Mouse (Mus musculus) urinary bladder, postnatal 14 days (tissue): ENCODE data around the gene Ache.
"Not testable (repeated sequence)": the region's sequence is repeated elsewhere in the genome, so short reads cannot be mapped to it uniquely, and the experiment has no call there.

Experiments used
- DNase-seq: peaks from one replicate; pipeline ENCODE4 v3.0.0; 2021; ENCODE audit warnings: low spot score

Gene Ache

DNA sequence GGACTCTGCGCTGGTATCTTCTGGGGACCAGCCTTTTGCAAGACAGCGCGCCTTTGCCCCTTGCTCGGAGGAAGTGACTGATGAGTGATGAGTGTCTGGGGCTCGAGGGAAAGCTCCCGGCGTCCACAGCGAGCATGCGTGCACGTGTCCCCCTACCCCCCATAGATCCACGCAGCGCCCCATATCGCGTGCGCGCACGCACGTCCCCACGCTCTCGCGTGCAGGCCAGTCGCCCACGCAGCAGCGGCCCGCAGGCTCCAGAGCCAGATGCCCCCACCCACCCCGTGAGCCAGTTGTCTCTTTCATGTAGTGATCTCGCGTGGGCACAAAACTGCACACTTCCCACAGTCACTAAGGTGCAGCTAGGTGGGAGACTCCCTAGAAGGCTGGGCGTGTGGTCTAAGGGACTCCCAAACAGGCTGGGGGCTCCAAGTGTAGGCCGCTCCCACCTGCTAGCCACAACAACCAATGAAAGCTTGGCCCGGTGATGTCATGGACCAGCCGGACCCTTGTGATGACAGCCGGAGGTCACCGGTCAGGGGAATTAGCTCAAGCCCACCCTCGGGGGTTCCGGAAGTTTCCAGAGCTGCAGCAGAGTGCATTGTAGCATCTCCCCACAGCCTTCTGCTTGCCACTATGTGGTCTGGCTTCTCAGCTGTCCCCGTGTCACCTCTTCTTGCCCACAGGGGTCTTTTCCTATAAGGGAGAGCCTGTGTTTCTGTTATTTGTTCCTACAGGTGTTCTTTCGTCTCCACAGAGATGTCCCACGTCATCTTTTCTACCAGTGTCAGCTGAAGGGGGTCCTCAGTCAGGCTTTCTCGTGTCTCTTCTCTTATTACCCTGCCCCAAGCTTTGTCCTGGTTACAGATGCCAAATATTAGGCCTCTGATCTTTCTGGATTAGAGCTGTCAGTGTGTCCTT is at the start of gene Ache:
Ache (plus strand) TSS at position 488 of the 921 bp plus-strand sequence.
- no peak for DNase-seq

DNA sequence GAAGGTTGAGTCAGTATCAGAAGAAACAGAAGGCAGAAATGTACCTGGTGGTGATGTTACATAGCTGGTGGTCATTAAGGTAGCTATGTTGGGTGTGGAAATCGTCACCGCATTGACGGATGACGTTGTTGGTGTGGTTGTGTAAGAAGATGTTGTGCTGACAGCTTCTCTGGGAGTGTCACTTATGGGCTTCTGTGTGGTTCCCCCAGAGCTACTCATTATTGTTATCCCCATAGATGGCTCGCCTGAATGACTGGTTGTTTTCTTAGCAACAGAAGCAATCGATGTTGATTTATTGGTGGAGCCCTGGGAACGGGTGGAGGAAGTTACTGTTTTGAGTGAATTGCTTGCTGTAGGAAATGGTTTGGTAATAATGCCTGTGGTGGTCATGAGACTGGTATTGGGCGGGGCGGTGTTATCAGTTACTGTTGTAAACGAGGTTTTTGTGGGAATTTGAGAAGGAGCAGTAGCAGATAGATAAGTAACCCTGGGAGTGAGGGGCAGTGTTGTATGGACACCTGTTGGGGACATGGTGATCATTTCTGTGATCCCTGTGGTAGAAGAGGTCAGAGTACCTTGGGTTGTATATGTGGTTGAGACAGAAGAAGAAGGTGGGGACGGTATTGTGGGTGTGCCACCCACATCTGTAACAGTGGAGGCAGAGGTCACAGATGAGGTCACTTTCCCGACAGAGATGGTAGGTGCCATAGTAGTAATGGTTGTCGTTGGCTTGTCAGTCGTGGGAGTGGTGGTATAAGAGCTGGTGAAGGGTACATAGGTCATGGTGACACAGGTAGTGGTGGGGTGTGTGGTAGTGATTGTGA is 23.2 kb upstream of the Ache start:
- no peak for DNase-seq

DNA sequence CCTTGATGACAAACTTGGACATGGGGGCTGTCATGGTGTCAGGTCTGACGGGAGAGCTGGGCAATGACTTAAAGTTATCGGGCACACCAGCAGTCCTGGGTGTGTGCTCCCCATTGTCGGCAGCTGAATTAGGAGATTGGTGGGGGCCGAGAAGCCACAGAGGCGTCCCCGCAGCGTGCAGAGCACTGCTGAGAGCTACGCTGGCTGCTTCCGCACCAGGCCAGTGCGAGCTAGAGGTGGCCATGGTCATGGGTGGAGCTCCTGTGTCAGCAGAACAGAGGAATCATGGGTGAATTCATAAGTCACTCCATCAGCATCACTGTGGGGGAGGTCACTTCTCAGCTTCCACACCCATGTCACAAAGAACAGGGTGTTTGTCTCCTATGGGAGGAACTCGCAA is 22.5 kb upstream of the Ache start:
- no peak for DNase-seq

DNA sequence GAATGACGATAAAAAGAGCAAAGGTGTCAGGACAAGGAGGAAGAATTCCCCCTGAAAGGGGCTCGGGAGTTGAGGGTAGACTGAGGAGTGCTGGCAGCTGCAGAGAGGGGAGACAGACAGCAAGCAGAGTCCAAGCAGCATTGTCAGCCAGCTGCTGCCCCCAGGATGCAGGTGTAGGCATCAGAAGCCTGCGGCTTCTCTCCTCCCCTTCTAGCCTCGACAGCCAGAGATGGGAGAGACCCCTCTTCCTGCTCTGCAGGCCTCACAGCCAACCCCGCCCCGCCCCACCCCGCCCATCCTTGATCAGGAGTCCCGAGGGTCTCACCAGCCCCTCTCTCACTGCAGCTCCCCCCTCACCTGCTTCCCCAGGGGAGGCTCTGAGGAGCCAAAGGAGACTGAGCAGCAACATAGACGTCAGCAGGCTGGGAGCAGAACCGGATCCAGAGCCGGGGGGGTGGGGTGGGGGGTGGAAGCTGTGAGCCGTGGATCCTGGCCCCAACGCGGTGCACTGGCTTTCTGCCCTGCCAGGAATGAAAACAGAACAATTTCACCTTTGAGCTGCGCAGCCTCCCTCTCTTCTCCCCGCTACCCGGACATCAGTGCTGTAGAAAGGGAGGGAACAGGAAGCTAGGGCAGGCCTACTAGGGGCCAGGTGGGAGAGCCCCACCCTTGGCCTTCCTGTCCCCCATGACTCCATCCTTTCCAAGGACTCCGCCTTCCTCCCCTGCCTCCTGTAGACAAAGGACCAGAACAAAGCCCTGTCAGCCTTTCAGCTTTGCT is 19.0 kb upstream of the Ache start:
- no peak for DNase-seq

DNA sequence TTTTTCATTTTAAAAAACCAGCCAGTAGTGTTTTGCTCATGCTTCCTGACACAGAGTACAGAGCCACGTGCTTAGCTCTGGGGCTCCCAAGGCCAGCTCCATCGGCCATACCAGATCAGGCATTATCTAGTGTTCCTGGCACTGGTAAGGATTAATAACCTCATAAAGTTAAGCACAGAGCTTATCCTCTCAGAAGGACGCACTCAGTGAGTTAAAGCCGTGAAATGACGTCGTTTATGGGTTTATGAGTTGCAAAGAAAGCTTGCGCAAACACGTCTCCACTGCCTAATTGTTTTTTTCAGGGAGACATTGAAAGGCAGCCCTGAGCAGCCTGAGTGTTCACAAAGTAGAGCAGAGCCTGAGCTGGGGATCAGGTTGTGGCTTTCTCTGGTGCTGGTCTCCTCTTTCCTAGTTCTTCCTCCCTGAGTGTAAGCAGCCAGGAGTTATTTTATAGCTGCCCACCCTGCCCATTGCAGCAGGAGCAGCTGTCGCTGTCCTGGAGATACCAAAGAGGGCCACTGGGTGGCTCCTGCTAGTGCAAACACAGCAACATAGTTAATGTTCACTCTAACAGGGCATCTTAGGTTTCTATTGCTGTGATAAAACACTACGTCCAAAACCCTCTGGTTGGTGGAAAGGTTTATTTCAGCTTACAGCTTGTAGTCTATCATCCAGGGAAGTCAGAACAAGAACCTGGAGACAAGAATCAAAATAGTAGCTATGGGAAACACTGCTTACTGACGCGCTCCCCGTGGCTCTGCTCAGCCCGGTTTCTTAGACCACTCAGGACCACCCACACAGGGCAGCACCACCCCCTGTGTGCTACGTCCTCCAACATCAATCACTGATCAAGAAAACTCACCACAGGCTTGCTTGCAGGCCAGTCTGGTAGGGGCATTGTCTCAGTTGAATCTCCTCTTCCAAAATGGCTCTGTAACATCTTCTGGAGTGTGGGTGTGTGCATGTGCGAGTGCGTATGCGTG is 9.7 kb upstream of the Ache start:
- no peak for DNase-seq

DNA sequence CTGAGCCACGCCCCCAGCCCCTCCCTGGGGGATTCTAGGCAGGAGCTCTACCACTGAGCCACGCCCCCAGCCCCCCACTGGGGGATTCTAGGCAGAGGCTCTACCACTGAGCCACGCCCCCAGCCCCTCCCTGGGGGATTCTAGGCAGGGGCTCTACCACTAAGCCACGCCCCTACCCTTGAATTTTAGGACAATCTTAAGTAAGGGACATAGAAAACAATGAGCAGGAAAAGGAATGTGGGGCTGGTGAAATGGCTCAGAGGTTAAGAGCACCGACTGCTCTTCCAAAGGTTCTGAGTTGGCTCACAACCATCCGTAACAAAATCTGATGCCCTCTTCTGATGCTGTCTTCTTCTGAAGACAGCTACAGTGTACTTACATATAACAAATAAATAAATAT is 2.9 kb upstream of the Ache start:
- not testable (repeated sequence) for DNase-seq

DNA sequence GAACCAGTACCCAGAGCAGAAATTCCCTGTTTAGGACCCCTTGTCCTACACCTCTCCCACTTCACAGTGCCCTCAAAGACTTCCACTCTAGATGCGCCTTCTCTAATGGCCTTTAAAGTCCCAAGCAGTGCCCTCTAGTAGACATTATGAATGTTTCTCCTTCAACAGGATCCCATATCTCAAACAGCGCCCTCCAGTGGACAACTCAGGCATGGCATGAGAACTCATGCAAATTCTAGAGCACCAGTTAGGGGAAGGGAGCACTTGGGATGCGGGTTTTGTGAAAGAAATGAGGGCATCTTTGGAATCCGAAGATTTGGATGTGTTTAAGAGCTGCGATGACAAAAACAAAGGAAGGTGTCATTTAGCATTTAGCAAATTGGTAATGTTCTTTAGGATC is 2.3 kb upstream of the Ache start:
- no peak for DNase-seq

DNA sequence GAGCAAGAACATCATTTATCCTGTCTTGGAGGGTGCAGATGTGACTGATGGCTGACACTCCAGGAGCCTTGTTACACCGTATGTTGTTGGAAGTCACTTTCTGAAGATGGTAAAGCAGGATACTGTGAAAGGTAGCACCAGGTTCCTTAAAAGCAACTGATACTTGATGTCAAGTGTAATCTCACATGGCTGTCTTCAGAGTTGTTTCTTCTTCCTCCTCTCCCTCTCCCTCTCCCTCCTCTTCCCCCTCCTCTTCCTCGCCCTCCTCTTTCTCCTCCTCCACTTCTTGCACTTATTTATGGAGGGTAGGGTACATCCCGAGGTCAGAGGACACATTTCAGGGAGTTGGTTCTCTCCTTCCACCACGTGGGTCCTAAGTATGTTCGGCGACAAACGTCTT is 1.3 kb upstream of the Ache start:
- no peak for DNase-seq

DNA sequence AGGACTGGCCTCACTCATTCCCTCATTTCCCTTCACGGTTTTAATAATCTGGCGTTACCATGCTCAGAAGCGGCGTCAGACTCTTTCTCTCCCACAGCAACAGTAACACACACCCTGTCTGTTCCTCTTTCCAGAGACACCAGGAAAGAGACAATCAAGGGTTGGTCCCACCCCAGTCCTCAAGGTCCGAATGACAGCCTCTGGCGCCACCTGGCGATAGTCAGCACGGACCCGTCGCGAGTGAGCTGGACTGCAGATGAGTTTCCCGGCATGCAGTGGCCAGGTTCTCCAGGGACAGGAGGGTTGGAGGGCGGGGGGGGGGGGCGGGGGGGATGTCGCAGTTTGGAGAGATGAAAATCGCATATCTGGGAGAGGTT is 676 bp upstream of the Ache start:
- peak; percentile 91 for DNase-seq

DNA sequence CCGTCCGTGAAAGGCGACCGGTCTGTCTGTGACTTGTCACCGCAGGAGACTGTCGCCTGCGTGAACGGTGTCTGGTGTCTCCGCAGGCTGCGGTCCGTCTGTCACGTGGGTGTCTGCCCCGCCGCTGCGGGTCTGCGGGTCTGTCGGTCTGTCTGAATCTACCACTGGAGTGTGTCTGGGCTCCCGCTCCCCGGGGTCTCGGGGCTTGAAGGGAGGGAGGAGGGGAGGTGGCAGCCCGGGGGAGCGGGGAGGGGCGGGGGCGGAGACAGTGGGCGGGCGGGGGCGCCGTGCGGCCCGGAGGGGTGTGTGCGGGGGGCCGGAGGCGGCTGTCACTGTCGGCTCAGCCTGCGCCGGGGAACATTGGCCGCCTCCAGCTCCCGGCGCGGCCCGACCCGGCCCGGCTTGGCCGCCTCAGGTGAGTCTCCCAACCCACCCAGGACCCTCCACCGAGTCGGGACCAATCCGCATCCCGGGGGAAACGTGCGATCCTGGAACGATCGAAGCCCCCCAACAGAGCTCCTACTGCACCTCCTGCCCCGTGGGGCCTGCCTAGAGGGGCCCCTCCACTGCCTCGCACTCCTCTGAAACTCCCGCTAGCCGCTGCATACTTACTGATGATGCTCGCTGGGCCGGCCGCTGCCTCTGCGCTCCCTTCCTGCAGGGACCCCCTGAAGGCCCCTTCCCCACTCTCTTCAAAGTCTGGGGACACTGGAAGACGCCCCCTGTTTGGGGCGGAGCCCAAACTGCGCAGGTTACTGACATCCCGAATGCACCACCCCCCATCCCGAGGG is 829 bp downstream of the Ache start:
- no peak for DNase-seq

DNA sequence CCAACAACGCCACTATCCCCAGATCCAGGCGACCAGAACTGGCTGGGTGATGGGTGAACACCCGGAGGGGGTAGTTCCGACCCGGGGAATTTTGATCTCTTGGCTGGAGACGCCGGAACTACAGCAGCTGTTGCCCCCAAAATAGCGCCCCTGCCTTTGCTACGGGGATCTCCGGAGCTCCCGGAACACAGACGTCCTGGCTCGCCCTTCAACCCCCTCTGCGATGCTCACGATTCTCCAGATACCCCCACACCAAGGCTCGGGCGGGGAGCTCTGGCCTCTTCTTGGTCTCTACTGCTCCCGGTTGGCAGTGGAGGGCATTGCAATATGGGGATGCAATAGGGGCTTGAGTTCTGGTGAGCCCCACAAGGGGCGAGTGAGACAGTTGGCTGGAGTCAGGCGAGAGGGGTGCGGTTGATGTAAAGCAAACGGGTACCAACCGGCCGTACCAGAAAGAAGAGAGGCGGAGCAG is 1.7 kb downstream of the Ache start:
- no peak for DNase-seq

DNA sequence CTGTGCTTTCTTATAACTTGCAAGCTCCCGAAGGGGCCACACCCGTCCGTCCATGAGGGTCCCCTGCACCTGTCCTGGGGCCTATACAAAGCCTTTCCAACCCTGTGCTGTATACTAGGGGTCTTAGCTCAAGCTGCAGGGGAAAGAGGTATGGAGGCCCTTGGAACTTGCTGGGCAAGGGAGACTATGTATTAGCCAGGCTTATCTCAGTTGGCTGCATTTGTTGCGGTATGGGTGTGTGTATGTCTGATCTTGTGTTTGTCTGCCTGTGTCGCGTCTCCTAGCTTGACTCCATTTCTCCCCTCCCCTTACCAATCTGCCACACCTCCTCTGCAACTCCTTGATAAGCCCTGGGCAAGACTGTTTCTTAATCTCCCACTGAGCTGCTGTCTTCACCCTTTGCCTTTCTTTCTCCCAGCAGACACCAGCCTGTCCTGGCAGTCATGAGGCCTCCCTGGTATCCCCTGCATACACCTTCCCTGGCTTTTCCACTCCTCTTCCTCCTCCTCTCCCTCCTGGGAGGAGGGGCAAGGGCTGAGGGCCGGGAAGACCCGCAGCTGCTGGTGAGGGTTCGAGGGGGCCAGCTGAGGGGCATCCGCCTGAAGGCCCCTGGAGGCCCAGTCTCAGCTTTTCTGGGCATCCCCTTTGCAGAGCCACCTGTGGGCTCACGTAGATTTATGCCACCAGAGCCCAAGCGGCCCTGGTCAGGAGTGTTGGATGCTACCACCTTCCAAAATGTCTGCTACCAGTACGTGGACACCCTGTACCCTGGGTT is 2.5 kb downstream of the Ache start:
- DNase-seq: no peak

DNA sequence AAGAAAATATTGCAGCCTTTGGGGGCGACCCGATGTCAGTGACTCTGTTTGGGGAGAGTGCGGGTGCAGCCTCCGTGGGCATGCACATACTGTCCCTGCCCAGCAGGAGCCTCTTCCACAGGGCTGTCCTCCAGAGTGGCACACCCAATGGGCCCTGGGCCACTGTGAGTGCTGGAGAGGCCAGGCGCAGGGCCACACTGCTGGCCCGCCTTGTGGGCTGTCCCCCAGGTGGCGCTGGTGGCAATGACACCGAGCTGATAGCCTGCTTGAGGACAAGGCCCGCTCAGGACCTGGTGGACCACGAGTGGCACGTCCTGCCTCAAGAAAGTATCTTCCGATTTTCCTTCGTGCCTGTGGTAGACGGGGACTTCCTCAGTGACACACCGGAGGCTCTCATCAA is 3.4 kb downstream of the Ache start:
- DNase-seq: peak; percentile 71

DNA sequence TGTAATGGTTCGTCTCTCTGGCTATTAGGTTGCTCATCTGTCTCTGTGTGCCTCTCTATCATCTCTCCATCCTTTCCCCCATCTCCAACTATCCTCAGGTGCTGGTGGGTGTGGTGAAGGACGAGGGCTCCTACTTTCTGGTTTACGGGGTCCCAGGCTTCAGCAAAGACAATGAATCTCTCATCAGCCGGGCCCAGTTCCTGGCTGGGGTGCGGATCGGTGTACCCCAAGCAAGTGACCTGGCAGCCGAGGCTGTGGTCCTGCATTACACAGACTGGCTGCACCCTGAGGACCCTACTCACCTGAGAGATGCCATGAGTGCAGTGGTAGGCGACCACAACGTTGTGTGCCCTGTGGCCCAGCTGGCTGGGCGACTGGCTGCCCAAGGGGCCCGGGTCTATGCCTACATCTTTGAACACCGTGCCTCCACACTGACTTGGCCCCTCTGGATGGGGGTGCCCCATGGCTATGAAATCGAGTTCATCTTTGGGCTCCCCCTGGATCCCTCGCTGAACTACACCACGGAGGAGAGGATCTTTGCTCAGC is 4.1 kb downstream of the Ache start:
- DNase-seq: no peak

DNA sequence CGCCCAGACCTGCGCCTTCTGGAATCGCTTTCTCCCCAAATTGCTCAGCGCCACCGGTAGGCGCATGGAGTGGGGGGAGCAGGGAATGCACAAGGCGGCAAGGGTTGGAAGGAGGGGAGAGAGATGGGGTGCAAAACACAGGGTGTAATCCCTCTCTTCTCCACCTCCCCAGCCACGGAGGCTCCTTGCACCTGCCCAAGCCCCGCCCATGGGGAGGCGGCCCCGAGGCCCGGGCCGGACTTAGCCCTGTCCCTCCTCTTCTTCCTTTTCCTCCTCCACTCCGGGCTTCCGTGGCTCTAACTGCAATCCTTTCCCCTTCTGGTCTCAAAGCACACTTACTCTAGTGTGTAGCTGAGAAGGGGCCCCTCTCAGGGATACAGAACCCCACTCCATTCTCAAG is 6.0 kb downstream of the Ache start:
- DNase-seq: peak; percentile 87

DNA sequence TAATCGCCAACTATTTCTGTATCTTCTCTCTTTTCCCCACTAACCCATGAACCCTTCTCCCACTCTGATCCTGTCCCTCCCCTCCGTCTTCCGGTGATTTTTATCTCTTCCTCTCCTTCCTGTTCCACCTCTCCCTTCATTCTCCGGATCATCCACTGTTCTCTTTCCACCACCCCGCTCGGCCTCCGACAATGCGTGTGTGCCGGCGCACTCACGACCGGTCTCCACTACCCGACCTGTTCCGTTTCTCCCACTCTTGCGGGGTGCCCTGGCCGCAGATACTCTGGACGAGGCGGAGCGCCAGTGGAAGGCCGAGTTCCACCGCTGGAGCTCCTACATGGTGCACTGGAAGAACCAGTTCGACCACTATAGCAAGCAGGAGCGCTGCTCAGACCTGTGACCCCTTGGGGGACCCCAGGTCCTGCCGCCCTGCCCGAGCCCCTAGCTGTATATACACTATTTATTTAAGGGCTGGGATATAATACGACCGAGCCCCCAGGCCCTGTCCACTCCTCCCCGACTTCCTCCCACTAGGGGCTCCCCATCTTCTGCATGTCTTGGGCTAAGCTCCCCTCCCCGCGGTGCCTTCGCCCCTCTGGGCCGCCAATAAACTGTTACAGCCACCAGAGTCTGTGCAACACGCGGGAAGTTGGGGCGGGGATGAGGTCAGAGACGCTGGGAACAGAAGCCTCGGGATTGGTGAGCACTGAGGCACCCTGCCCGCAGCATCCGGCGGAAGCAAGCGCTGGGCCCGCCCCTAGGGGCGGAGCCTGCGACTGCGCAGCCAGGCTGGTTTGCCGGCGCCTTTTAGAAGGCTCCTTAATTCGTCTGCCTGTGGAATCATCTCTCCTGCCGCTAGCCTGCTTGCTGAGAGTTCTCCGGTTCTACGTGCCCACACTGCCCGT is 6.8 kb downstream of the Ache start, which contains the start of gene Ufsp1:
Ufsp1 (plus strand) TSS at position 791 of the 905 bp plus-strand sequence.
- DNase-seq: peak; percentile 95

DNA sequence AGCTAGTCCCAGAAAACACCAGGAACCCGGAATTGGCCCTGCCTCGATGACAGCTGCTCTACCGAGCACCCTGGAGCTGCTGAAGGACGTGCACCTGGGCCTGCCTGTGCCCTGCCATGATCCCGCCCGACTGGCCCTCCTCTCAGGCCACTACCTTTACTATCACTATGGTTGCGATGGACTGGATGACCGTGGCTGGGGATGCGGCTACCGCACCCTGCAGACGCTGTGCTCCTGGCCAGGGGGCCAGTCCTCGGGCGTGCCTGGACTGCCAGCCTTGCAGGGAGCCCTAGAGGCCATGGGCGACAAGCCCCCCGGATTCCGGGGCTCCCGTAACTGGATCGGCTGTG is 7.4 kb downstream of the Ache start:
- DNase-seq: no peak

DNA sequence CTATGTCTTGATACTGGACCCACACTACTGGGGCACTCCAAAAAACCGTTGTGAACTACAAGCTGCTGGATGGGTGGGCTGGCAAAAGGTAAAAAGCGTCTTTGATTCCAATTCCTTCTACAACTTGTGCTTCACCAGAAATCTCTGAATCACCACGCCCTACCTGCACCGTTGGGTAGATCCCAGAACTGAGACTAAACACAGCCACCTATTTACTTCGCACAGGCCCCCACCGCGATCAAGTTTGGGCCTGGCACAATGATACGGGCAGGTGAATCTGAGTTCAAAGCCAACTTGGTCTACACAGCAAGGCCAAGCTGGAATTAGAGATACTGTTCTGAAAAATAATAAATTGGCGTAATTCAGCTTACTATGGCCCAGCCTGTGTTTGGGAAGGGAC is 8.0 kb downstream of the Ache start:
- DNase-seq: no peak
